Mouse (Mus musculus): ENCODE measurements around the gene Gm9944. TPM values are rescaled to one million over a fixed set of nuclear protein-coding genes. Genes with fewer than 3 reads are reported as not detected.

The Gm9944 gene
- not detected for total RNA-seq (2021)

DNA sequence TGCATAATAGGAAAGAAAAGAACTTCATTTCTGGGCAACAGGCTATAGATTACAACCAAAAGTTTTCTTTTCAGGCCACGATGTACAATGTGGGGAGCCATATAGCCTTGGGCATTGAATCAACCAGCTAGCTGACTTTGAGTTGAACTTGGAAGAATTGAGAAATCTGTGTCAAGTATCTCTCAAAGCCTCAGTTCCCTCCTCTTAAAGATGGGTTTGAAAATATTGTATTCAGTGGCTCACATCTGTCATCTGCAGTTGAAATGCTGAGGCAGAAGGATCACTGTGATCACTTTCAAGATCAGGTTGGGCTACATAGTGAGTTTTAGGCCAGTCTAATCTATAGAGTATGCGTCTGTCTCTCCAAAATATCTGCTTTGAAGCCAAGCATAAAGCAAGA lies at the start of gene Gm9944:
TSS of gene Gm9944 (minus strand) at position 101 of the 400 bp plus-strand sequence.
- DNase-seq (ENCODE audit: low spot score in 2 of 2): no peak
- intact Hi-C loops (cut with DNase I): no loop called here

DNA sequence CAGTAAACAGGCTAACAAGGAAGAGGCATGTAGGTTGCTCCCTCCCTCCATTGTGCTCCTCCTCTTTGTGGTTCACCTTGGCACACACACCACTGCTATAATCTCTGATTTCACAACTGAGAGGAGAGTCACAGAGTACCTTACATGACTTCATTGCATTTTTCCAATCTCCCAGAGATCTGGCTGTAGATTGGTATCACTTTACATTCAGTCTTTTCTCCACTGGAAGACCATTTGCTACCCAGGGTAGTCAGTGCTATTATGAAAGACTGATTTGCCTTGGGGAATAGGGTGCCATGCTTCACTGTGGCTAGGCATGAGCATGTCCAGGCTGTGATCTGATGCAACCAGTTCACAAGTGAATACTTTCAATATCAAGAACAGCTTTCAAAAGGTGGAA lies 40.2 kb upstream of the Gm9944 start:
- intact Hi-C loops (cut with DNase I): no loop called here
- DNase-seq (ENCODE audit: low spot score in 2 of 2): no peak

DNA sequence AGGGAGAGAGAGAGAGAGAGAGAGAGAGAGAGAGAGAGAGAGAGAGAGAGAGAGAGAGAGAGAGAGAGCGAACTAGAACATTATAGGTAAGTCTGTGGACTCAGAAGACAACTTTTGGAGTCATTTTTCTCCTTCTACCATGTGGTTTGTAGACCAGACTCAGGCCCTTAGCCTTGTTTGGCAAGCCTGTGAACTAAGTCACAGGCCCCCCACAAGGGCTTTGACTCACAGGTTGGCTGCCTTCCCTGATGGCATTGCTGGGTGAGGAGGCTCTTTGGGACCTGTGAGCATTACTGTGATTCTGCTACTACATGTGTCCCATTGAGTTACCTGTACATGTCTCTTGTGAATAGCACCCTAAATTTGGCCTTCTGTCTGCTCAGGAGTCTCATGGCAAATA lies 15.0 kb upstream of the Gm9944 start:
- DNase-seq (ENCODE audit: low spot score in 2 of 2): no peak
- intact Hi-C loops (cut with DNase I): no loop called here

DNA sequence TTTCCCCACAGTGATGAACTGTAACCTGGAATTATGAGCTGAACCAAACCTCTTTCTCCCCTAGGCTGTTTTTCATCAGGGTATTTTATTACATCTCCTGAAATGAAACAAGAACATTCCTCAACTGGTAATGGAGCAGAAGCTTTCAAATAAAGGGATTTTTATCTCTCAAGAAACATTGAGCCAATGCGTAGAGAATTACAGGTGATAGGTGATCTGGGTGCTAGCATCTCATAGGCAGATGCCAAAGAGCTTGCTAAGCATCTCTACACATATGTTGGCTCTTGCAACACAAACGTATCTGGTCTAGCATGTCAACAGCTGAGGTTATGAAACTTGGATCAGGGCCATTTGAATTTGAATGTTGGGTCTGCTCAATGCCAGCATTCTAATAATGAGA lies 12.1 kb upstream of the Gm9944 start:
- DNase-seq (ENCODE audit: low spot score in 2 of 2): no peak
- intact Hi-C loops (cut with DNase I): no loop called here

DNA sequence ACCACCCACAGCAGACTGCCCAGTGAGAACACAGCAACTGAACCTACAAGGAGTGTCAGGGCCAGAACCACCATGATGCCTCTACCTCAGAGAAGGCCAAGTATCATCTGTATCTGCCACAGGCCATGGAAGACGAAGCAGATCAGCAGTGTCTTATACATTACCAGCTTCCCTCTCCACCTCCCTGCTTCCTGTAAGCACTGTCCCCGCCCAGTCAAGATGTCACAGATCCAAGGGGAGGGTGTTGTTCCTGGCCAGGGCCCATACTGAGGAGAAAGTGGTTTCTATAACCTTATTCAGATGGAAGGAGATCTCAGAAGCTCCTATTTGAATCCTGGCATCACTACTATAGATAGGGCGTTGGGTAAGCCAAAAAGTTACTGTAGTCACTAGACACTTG lies 10.5 kb upstream of the Gm9944 start, which contains the start of gene Aadacl3:
TSS of gene Aadacl3 (minus strand) at position 101 of the 400 bp plus-strand sequence.
- intact Hi-C loops (cut with DNase I): no loop called here
- no peak for DNase-seq (ENCODE audit: low spot score in 2 of 2)

DNA sequence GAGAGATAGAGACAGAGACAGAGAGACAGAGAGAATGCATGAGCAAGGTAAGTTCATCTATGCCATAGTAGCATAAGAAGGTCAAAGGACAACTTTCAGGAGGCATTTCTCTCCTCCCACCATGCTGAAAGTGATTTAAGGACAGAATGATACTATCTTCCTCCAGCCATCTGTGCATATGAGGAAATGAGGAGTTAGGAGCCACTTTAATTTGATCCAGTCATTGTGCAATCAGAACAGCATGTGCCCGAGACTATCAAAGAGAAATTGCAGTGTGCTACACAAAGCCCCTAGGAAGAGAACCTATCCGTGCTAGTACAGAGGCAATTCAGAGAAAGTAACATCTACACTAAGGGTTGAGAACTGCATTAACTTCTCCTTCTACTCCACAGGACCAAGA lies 4.6 kb downstream of the Gm9944 start:
- no peak for DNase-seq (ENCODE audit: low spot score in 2 of 2)
- intact Hi-C loops (cut with DNase I): no loop called here

DNA sequence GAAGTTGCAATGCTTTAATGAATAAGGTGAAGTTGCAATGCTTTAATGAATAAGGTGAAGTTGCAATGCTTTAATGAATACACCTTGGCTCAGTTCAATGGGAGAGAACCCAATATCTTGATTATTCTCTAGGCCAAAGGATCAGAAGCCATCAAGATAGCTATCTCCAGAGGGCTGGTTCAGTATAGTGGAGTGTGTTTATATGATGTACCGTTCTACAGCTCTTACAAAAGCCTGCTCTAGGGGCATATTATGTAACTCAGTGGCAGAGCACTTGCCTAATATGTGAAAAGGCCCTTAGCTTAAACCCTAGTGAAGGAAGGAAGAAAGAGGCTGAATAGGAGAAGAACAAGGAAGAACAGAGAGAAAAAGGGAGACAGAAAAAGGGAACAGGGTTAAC lies 11.5 kb downstream of the Gm9944 start:
- intact Hi-C loops (cut with DNase I): no loop called here
- no peak for DNase-seq (ENCODE audit: low spot score in 2 of 2)

DNA sequence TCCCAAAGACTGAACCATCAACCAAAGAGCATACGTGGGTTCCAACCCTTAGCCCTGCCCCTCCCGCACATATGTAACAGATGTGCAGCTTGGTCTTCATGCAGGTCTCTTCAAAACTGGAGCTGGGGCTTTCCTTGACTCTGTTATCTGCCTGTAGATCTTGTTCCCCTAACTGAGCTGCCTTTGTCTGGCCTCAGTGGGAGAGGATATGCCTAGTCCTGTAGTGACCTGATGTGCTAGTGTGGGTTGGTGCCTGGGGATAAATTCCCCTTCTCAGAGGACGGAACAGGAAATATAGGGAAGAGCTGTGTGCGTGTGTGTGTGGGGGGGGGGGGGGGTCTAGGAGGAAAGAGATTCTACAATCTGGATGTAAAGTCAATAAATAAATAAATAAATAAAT lies 12.0 kb downstream of the Gm9944 start:
- intact Hi-C loops (cut with DNase I): no loop called here

DNA sequence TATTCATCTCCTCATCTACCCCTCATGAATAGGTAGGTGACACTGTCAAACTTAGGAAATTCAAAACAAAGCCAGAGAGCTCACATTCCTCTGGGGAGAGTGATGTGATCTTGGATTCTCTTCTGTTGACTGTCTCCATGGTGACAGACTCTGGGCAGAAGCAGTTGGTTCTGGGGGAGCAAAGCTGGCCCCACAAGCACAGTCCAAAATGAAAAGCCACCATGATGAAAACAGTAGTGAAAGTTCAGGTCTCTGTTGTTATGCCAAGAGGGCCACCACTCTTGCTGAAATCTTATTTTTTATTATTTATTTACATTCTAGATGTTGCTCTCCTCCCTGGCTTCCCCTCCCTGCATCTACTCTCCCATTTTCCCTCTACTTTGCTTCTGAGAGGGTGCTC lies 14.4 kb downstream of the Gm9944 start, which contains the start of gene 1700012P22Rik:
TSS of gene 1700012P22Rik (minus strand) at position 101 of the 400 bp plus-strand sequence.
- no peak for DNase-seq (ENCODE audit: low spot score in 2 of 2)
- intact Hi-C loops (cut with DNase I): no loop called here

More for the DNA sequence above, 12.0 kb downstream of the Gm9944 start:
- no peak for DNase-seq (ENCODE audit: low spot score in 2 of 2)

DNA sequence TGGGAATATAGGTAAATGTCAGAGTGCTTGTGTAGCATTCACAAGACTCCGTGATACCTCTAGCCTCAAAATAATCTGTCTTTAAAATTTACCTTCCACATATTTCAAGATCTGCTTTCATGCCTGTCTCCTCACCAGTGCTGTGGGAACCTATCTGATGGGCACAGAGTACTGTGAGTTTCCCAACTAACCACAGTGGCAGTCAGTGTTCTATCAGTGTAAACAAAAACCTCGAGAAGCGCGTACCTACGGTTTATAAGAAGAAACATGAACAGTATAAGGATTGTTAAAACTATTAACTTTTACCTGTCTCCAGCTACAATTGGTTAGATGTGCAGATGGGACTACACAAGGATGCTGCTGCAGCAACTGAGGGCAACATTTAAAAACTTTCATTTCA lies 19.9 kb downstream of the Gm9944 start:
- no peak for DNase-seq (ENCODE audit: low spot score in 2 of 2)
- intact Hi-C loops (cut with DNase I): no loop called here

DNA sequence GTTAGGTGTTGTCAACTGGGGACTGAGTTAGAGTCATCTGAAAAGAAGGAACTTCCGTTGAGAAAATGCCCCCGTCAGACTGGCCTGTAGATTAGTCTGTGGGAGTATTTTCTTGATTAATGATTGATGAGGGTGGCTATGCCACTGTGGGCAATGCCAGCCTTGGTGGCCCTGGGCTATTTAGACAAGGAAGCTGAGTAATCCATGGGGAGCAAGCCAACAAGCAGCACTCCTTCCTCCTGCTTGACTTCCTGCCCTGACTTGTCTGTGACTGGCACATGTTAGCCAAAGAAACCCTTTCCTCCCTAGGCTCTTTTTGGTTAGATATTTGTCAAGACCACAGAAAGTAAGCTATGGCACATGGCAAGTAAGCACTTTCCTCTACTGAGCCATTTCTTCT lies 22.4 kb downstream of the Gm9944 start:
- no peak for DNase-seq (ENCODE audit: low spot score in 2 of 2)
- intact Hi-C loops (cut with DNase I): no loop called here

DNA sequence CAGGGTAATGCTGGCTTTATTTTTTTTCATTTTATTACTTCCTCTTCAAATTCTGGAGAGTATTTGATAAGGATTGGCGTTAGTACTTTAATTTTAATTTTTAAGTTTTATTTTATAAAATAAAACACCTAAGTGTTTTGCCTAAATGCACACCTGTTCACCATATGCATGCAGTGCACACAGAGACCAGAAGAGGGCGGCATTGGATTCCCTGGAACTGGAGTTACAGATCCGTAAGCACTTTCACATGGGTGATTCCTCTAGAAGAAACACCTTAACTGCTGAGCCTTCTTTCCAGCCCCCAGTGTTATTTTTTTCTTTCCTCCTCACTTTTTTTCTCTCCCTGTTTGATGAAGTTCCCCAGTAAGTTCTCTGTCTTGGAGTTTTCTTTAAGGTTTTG lies 24.2 kb downstream of the Gm9944 start:
- intact Hi-C loops (cut with DNase I): no loop called here
- DNase-seq (ENCODE audit: low spot score in 2 of 2): no peak

DNA sequence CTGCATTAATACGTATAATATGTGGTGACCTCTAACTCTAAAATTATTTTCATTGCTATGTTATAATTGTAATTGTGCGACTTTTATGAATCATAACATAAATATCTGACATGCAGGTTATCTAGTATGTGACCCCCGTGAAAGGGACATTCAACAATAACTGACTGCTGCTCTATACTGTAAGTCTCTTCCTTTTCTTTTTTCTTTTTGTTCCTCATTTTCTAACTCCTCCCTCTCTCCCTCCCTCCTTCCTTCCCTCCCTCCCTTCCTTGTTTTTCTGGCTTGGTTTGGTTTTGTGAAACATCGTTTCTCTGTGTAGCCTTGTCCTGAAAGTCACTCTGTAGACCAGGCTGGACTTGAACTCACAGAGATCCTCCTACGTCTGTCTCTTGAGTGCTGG lies 28.5 kb downstream of the Gm9944 start:
- no peak for DNase-seq (ENCODE audit: low spot score in 2 of 2)
- intact Hi-C loops (cut with DNase I): no loop called here

DNA sequence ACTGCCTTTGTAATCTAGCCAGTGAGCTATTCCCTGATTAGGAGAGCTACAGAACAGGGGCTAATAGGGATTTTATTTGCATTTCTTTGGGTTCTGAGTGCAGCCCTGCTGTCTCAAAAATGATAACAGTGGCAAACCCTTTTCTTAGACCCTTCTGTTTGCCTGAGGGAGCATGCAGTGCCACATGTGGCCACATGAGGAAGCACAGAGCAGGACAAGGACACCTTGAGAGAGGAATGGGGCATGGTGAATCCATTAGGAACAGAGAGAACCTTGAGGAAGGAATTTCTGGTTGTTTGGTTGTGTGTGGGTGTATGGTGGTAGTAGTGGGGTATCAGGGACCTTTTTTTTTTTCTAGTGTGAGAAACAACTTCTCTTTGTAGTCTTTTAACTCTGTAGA lies 32.5 kb downstream of the Gm9944 start:
- DNase-seq (ENCODE audit: low spot score in 2 of 2): no peak
- intact Hi-C loops (cut with DNase I): no loop called here

DNA sequence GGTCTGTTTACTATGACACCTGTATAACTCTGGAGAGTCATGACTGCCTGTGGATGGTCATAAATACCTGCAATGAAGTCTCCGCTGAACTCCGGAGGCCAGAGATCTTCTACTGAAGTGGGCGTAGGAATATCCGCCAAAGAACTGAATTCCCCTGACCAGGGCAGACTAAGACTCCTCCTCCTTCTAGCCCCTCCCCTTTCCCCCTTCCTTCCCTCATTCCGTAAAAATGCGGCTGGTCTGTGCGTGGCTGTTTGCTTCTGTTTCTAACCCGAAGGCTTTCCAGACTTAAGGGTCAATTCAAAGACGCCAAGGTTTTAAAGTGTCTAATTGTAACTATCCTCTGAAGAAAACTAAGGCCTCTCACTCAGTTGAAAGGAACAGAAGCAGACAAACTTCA lies 44.8 kb downstream of the Gm9944 start, which contains the start of gene Pramef12:
TSS of gene Pramef12 (minus strand) at position 175 of the 400 bp plus-strand sequence.
- intact Hi-C loops (cut with DNase I): no loop called here
- no peak for DNase-seq (ENCODE audit: low spot score in 2 of 2)

DNA sequence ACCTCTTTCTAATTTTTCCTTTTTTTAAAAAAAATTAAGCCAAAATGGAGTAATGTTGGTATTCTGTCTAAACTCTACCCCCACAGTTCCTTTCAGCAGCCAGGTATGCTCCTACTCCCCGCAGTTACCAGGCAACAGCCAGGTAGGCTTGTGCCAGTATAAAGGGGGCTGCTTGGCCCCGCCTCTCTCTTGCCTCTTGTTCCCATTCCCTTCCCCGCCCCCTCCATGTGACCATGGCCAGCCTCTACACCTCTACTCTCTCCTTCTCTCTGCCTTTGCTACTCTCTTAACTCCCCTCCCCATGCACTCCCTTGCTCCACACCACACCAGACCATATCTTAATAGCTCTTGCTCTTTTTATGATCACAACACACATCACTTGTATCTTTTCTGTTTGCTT lies 46.9 kb downstream of the Gm9944 start:
- intact Hi-C loops (cut with DNase I): no loop called here
- no peak for DNase-seq (ENCODE audit: low spot score in 2 of 2)

DNA sequence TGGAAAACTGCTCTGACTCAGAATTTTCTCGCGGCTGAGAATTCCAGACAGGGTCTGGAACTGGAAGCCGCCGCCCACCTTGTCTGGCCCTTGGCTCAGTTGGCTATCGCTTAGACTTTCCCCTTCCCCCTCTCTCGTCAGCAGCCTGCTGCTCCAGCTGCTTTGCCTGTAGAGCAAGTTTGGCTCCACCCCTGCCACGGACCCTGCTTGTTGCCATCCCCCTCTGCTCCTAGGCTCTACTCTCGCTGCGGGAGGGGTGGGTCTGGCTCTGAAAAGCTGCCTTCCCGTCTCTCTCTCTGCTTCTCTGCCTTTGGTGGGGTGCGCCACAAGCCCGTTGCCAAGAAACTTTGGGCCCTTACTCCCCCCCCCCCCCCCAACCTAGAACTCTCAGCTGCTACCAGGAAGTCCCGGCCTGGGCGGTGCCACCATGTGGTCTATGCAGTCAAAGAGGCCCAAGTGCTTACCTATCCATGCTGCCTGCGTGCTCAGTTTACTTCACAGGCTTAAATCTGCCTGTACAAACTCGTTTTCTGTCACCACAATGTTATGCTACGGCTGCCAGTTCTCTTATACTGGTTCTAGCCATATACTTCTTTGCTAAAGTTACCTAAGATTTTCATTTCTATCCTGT lies 48.5 kb downstream of the Gm9944 start:
- no peak for DNase-seq (ENCODE audit: low spot score in 2 of 2)
- intact Hi-C loops (cut with DNase I): no loop called here

Other genes starting within 250 kb of the Gm9944 start
- not detected for gene C87977, start 240.0 kb downstream of the Gm9944 start, total RNA-seq (2021)
- not detected for gene Pramel5, start 172.8 kb downstream of the Gm9944 start, total RNA-seq (2021)
- not detected for gene Gm13128, start 123.1 kb downstream of the Gm9944 start, total RNA-seq (2021)
- gene Gm13119, start 95.4 kb downstream of the Gm9944 start, total RNA-seq (2021): not detected
- gene Pramef20, start 75.4 kb downstream of the Gm9944 start, total RNA-seq (2021): not detected
- not detected for gene Pramef12, start 44.9 kb downstream of the Gm9944 start, total RNA-seq (2021)
- not detected for gene 1700012P22Rik, start 14.5 kb downstream of the Gm9944 start, total RNA-seq (2021)
- gene Aadacl3, start 10.4 kb upstream of the Gm9944 start, total RNA-seq (2021): not detected
- not detected for gene 9430007A20Rik, start 66.5 kb upstream of the Gm9944 start, total RNA-seq (2021)
- gene Gm13124, start 111.8 kb upstream of the Gm9944 start, total RNA-seq (2021): not detected
- gene Aadacl4, start 160.4 kb upstream of the Gm9944 start, total RNA-seq (2021): not detected
- gene Gm436, start 233.1 kb upstream of the Gm9944 start, total RNA-seq (2021): not detected

All from left cerebral cortex, postnatal 25 days (tissue).